Mouse (Mus musculus) kidney, adult 2 months (tissue): ENCODE results near the gene Ssh1. TPM values are rescaled to one million over a fixed set of nuclear protein-coding genes. Genes with fewer than 3 reads are reported as not detected.
A peak's percentile ranks its signal among the peaks of the same experiment; 100 is the strongest.

Source experiments
- DNase-seq: peaks from one replicate; pipeline ENCODE4 v3.0.0; 2021
- H3K27ac ChIP-seq: fragments of 200-500 bp; 2 replicates; pipeline ENCODE4 v1.5.1; 2012; ENCODE audit warnings: low read depth, low read length, control low read depth, inconsistent platforms; ENCODE audit not compliant: insufficient read depth
- H3K27me3 ChIP-seq: fragments of 200-500 bp; replicated peaks from 2 replicates; pipeline ENCODE4 v1.6.1; 2012; ENCODE audit warnings: mild to moderate bottlenecking, moderate library complexity, low read length, inconsistent platforms; ENCODE audit not compliant: control insufficient read depth, insufficient read depth
- H3K36me3 ChIP-seq: fragments of 200-500 bp; 2 replicates; pipeline ENCODE4 v1.6.1; 2012; ENCODE audit warnings: mild to moderate bottlenecking, moderate library complexity, low read length, inconsistent platforms; ENCODE audit not compliant: control insufficient read depth, insufficient read depth
- H3K4me1 ChIP-seq: fragments of 200-500 bp; 2 replicates; pipeline ENCODE4 v1.6.1; 2011; ENCODE audit warnings: low read length; ENCODE audit not compliant: control insufficient read depth, insufficient read depth
- H3K4me3 ChIP-seq: fragments of 200-500 bp; 2 replicates; pipeline ENCODE4 v1.5.1; 2011; ENCODE audit warnings: mild to moderate bottlenecking, low read depth, low read length, control low read depth; ENCODE audit not compliant: insufficient read depth
- CTCF ChIP-seq: fragments of 200-500 bp; conservative IDR thresholded peaks from 2 replicates; pipeline ENCODE4 v1.5.1; 2011; ENCODE audit warnings: low read depth, mild to moderate bottlenecking, control low read depth, low read length, moderate library complexity, mixed read lengths; ENCODE audit not compliant: insufficient read depth, insufficient read length
- POLR2A ChIP-seq: fragments of 200-500 bp; IDR thresholded peaks from one replicate; pipeline ENCODE4 v1.6.1; 2011; ENCODE audit warnings: low read depth, low read length, control low read depth
- WGBS: fragments of 180-500 bp; shearing (Covaris S2); methylation state at CpG from one replicate; pipeline ENCODE4 v1.1.7; 2018; 5-methylcytosine and 5-hydroxymethylcytosine counted together
- polyA plus RNA-seq: library from polyadenylated mRNA; depleted of rRNA; stranded (reverse); fragments of >200 nt; gene quantifications from 2 replicates; pipeline ENCODE4 v1.2.3, GENCODE M21; 2012

Ssh1 gene
- polyA plus RNA-seq, 1 experiment = 11.3 TPM

- 85% methylated on average over 8 of the region's 8 CpGs for WGBS
- Histone ChIP-seq H3K27ac (no peak overlapping the region), H3K4me3 (no peak overlapping the region), H3K4me1 (no peaks in the 10 kb centered on the region), H3K27me3 (no peaks in the 10 kb centered on the region), H3K36me3 (no peaks in the 10 kb centered on the region; the same call in none of the 2 replicates)
- no peak for TF ChIP-seq POLR2A
- no peak for DNase-seq
Measured at GRCm38 (mm10) chr5:113955691-113956090, 38.0 kb downstream of the Ssh1 start.

- H3K4me1 ChIP-seq = no peaks in the 10 kb centered on the region
- H3K36me3 ChIP-seq = no peaks in the 10 kb centered on the region; the same call in none of the 2 replicates
- H3K27ac ChIP-seq = no peak overlapping the region
- no peak for TF ChIP-seq POLR2A
- no peak for TF ChIP-seq CTCF
- 67% methylated on average over 5 of the region's 5 CpGs for WGBS
- no peaks in the 10 kb centered on the region for H3K27me3 ChIP-seq
- H3K4me3 ChIP-seq = no peak overlapping the region
- no peak for DNase-seq
Measured at GRCm38 (mm10) chr5:113955281-113955680, 38.4 kb downstream of the Ssh1 start.

- DNase-seq = peak; percentile 85
- 14% methylated on average over 7 of the region's 7 CpGs for WGBS
- no peaks in the 10 kb centered on the region; the same call in none of the 2 replicates for H3K36me3 ChIP-seq
- TF ChIP-seq CTCF = peak; percentile 88
- no peak for TF ChIP-seq POLR2A
- H3K27me3 ChIP-seq = no peaks in the 10 kb centered on the region
- H3K4me1 ChIP-seq = no peaks in the 10 kb centered on the region
- H3K4me3 ChIP-seq = no peak overlapping the region
- H3K27ac ChIP-seq = no peak overlapping the region
Measured at GRCm38 (mm10) chr5:113954421-113954820, 39.3 kb downstream of the Ssh1 start.

- Histone ChIP-seq H3K4me3 (no peak overlapping the region), H3K4me1 (no peaks in the 10 kb centered on the region), H3K36me3 (no peaks in the 10 kb centered on the region; the same call in none of the 2 replicates), H3K27ac (no peak overlapping the region), H3K27me3 (no peaks in the 10 kb centered on the region)
- TF ChIP-seq CTCF = no peak
- TF ChIP-seq POLR2A = no peak
- DNase-seq = no peak
- WGBS = 89% methylated on average over 10 of the region's 10 CpGs
Measured at GRCm38 (mm10) chr5:113952519-113952918, 41.2 kb downstream of the Ssh1 start.

GRCm38 (mm10) chr5:113951693-113952071, 42.0 kb downstream of the Ssh1 start:
- no peak overlapping the region for H3K4me3 ChIP-seq
- no peak for TF ChIP-seq POLR2A
- TF ChIP-seq CTCF = no peak
- H3K4me1 ChIP-seq = no peaks in the 10 kb centered on the region
- no peak for DNase-seq
- H3K36me3 ChIP-seq = no peaks in the 10 kb centered on the region; the same call in none of the 2 replicates
- 84% methylated on average over 11 of the region's 11 CpGs for WGBS
- no peak overlapping the region for H3K27ac ChIP-seq
- no peaks in the 10 kb centered on the region for H3K27me3 ChIP-seq

- TF ChIP-seq POLR2A = no peak
- no peak for TF ChIP-seq CTCF
- Histone ChIP-seq H3K36me3 (no peaks in the 10 kb centered on the region; the same call in none of the 2 replicates), H3K27ac (no peak overlapping the region), H3K4me1 (no peaks in the 10 kb centered on the region), H3K27me3 (no peaks in the 10 kb centered on the region), H3K4me3 (no peak overlapping the region)
- WGBS = 83% methylated on average over 19 of the region's 19 CpGs
- no peak for DNase-seq
Measured at GRCm38 (mm10) chr5:113950786-113951692, 42.7 kb downstream of the Ssh1 start.

GRCm38 (mm10) chr5:113950133-113950532, 43.6 kb downstream of the Ssh1 start:
- WGBS = 89% methylated on average over 17 of the region's 17 CpGs
- Histone ChIP-seq H3K4me3 (no peak overlapping the region), H3K4me1 (no peaks in the 10 kb centered on the region), H3K27me3 (no peaks in the 10 kb centered on the region), H3K36me3 (no peaks in the 10 kb centered on the region; the same call in none of the 2 replicates), H3K27ac (no peak overlapping the region)
- no peak for TF ChIP-seq POLR2A
- TF ChIP-seq CTCF = no peak
- DNase-seq = no peak
